Mouse (Mus musculus): ENCODE results near the gene Rtp2.

DNA sequence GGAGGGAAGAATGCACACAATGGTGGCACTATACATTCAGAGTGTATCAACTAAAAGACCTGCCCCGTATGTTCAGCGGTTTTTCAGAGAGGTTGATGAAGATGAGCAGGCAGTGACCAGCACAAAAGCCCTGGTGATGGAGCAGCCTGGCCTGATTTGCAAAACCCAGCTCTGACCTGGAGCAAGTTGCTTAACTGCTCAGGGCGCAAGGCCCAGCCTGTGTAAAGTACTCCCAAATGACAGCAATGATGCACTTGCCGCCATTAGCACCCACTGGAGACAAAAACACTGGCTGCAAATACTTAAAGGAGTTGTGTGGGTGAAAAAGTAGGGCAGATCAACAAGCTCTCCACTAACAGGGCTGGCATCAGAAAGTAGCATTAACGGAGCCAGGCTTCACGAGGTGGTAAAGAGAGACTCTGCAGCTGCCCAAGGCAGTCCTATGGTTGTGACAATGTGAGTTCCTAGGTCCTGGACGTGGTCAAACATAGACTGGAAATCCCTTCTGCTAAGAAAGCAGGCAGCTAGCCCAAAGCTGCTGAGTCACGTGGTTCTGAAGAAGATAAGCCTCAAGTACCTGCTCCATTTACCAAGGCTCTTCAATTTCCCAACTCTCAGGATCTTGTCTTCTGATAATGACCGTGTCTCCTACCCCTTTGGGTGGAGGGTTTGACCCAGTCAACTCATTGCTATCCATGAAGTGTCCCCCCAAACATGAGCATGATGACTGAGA is 41.6 kb upstream of the Rtp2 start:
- TF ChIP-seq POLR2A (IDR thresholded peaks at IDR 0.05; ENCODE audit: extremely low read depth, insufficient read depth, low read length), result no peak
- TF ChIP-seq CTCF (IDR thresholded peaks at IDR 0.05; ENCODE audit: low read depth, low read length), result no peak

Data from liver, adult 2 months (tissue).